Mouse (Mus musculus) MEL (cell line): ENCODE measurements at regions not wholly inside any gene's neighbourhood (a gene's known extent, or its start where the extent isn't known, plus 50 kb on each side); places are given as distances from the start of the nearest gene placed in this dataset.

ENCODE experiments used
- DNase-seq: peaks from one replicate; pipeline ENCODE4 v3.0.0; 2011; ENCODE audit warnings: low read depth, low spot score
- H3K27ac ChIP-seq: 2 replicates; pipeline ENCODE4 v1.5.1; 2012; ENCODE audit warnings: low read depth, mild to moderate bottlenecking, control low read depth, low read length, moderate library complexity; ENCODE audit not compliant: control insufficient read depth
- H3K27me3 ChIP-seq, 2 experiments: fragments of 150-350 bp in 1 of 2; sonication (generic) in 1 of 2; 2 replicates each; pipeline ENCODE4 v1.6.1; 2012; ENCODE audit warnings: low read length in 2 of 2, mild to moderate bottlenecking in 2 of 2, improper control_type of control experiment in 1 of 2, moderate library complexity in 1 of 2; ENCODE audit not compliant: insufficient read depth in 2 of 2, control insufficient read depth in 1 of 2
- H3K36me3 ChIP-seq, 2 experiments: 2 replicates each; pipeline ENCODE4 v1.6.1; 2012 to 2014; ENCODE audit warnings: low read length in 2 of 2, improper control_type of control experiment in 1 of 2, inconsistent platforms in 1 of 2, mild to moderate bottlenecking in 1 of 2; ENCODE audit not compliant: insufficient read depth in 2 of 2, control insufficient read depth in 1 of 2
- H3K4me1 ChIP-seq, 2 experiments: fragments of 150-350 bp in 1 of 2; sonication (generic) in 1 of 2; 2 replicates each; pipeline ENCODE4 v1.6.1; 2012; ENCODE audit warnings: low read length in 2 of 2, improper control_type of control experiment in 1 of 2, mild to moderate bottlenecking in 1 of 2; ENCODE audit not compliant: insufficient read depth in 2 of 2, control insufficient read depth in 1 of 2
- H3K4me3 ChIP-seq, 2 experiments: fragments of 150-350 bp in 1 of 2; sonication (generic) in 1 of 2; 2 replicates each; pipeline ENCODE4 v1.5.1; 2012; ENCODE audit warnings: low read depth in 2 of 2, low read length in 2 of 2, mild to moderate bottlenecking in 2 of 2, moderate library complexity in 2 of 2, control low read depth in 1 of 2, improper control_type of control experiment in 1 of 2; ENCODE audit not compliant: control insufficient read depth in 1 of 2, insufficient read depth in 1 of 2
- H3K79me2 ChIP-seq: 2 replicates; pipeline ENCODE4 v1.6.1; 2012; ENCODE audit warnings: mild to moderate bottlenecking, low read length, moderate library complexity; ENCODE audit not compliant: control insufficient read depth, poor library complexity, insufficient read depth
- H3K9ac ChIP-seq: 2 replicates; pipeline ENCODE4 v1.6.1; 2012; ENCODE audit warnings: low read depth, mild to moderate bottlenecking, control low read depth, low read length, moderate library complexity; ENCODE audit not compliant: control insufficient read depth, poor library complexity, severe bottlenecking
- H3K9me3 ChIP-seq: fragments of 150-350 bp; sonication (generic); replicated peaks from 2 replicates; pipeline ENCODE4 v1.6.1; 2012; ENCODE audit warnings: mild to moderate bottlenecking, low read length, improper control_type of control experiment, moderate library complexity; ENCODE audit not compliant: insufficient read depth
- BHLHE40 ChIP-seq: IDR thresholded peaks from 2 replicates; pipeline ENCODE4 v1.6.1; 2012; ENCODE audit warnings: low read depth, mild to moderate bottlenecking, inconsistent platforms, low read length, improper control_type of control experiment, borderline replicate concordance
- CHD1 ChIP-seq: IDR thresholded peaks from 2 replicates; pipeline ENCODE4 v1.6.1; 2012; ENCODE audit warnings: low read depth, mild to moderate bottlenecking, inconsistent platforms, low read length, improper control_type of control experiment
- ELF1 ChIP-seq: IDR thresholded peaks from 2 replicates; pipeline ENCODE4 v1.6.1; 2014; ENCODE audit warnings: low read depth, mild to moderate bottlenecking, inconsistent platforms, low read length, improper control_type of control experiment, moderate library complexity
- ETS1 ChIP-seq: IDR thresholded peaks from 2 replicates; pipeline ENCODE4 v1.6.1; 2012; ENCODE audit warnings: low read depth, mild to moderate bottlenecking, inconsistent platforms, low read length, improper control_type of control experiment, moderate library complexity
- GATA1 ChIP-seq: IDR thresholded peaks from 2 replicates; pipeline ENCODE4 v1.6.1; 2011; ENCODE audit warnings: low read depth, low read length, improper control_type of control experiment
- JUND ChIP-seq: IDR thresholded peaks from 2 replicates; pipeline ENCODE4 v1.6.1; 2011; ENCODE audit warnings: low read depth, mild to moderate bottlenecking, improper control_type of control experiment, low read length
- MAFK ChIP-seq: IDR thresholded peaks from 2 replicates; pipeline ENCODE4 v1.6.1; 2011; ENCODE audit warnings: low read depth, mild to moderate bottlenecking, low read length, improper control_type of control experiment, borderline replicate concordance
- MAZ ChIP-seq: IDR thresholded peaks from 2 replicates; pipeline ENCODE4 v1.6.1; 2012; ENCODE audit warnings: low read depth, mild to moderate bottlenecking, inconsistent platforms, low read length, improper control_type of control experiment
- MXI1 ChIP-seq: IDR thresholded peaks from 2 replicates; pipeline ENCODE4 v1.6.1; 2011; ENCODE audit warnings: mild to moderate bottlenecking, low read depth, low read length, improper control_type of control experiment
- MYB ChIP-seq: IDR thresholded peaks from 2 replicates; pipeline ENCODE4 v1.6.1; 2011; ENCODE audit warnings: mild to moderate bottlenecking, low read depth, low read length, improper control_type of control experiment
- NELFE ChIP-seq: IDR thresholded peaks from 2 replicates; pipeline ENCODE4 v1.6.1; 2011; ENCODE audit warnings: low read depth, low read length, improper control_type of control experiment
- NRF1 ChIP-seq: IDR thresholded peaks from 2 replicates; pipeline ENCODE4 v1.6.1; 2014; ENCODE audit warnings: low read depth, mild to moderate bottlenecking, inconsistent platforms, low read length, improper control_type of control experiment, moderate library complexity; ENCODE audit not compliant: poor library complexity, insufficient read depth, severe bottlenecking
- POLR2AphosphoS2 ChIP-seq: IDR thresholded peaks from 2 replicates; pipeline ENCODE4 v1.6.1; 2011; ENCODE audit warnings: low read length, improper control_type of control experiment
- RAD21 ChIP-seq: IDR thresholded peaks from 2 replicates; pipeline ENCODE4 v1.6.1; 2011; ENCODE audit warnings: mild to moderate bottlenecking, low read depth, low read length, improper control_type of control experiment
- RCOR1 ChIP-seq: IDR thresholded peaks from 2 replicates; pipeline ENCODE4 v1.6.1; 2012; ENCODE audit warnings: low read depth, mild to moderate bottlenecking, inconsistent platforms, low read length, improper control_type of control experiment
- SIN3A ChIP-seq: IDR thresholded peaks from 2 replicates; pipeline ENCODE4 v1.6.1; 2012; ENCODE audit warnings: low read length, improper control_type of control experiment, inconsistent platforms
- SMC3 ChIP-seq: IDR thresholded peaks from 2 replicates; pipeline ENCODE4 v1.6.1; 2011; ENCODE audit warnings: low read depth, low read length, improper control_type of control experiment
- TAL1 ChIP-seq: IDR thresholded peaks from 2 replicates; pipeline ENCODE4 v1.6.1; 2012; ENCODE audit warnings: mild to moderate bottlenecking, inconsistent platforms, low read length, moderate library complexity, mixed read lengths
- UBTF ChIP-seq: IDR thresholded peaks from 2 replicates; pipeline ENCODE4 v1.6.1; 2012; ENCODE audit warnings: low read depth, mild to moderate bottlenecking, inconsistent platforms, low read length, improper control_type of control experiment, moderate library complexity, borderline replicate concordance; ENCODE audit not compliant: insufficient read depth
- USF1 ChIP-seq: IDR thresholded peaks from 2 replicates; pipeline ENCODE4 v1.6.1; 2014; ENCODE audit warnings: low read depth, mild to moderate bottlenecking, inconsistent platforms, low read length, improper control_type of control experiment, moderate library complexity
- USF2 ChIP-seq, 2 experiments: IDR thresholded peaks; 2 replicates each; pipeline ENCODE4 v1.6.1; 2011 to 2012; ENCODE audit warnings: improper control_type of control experiment in 2 of 2, low read length in 2 of 2, borderline replicate concordance in 1 of 2, inconsistent platforms in 1 of 2, low read depth in 1 of 2, mild to moderate bottlenecking in 1 of 2; ENCODE audit not compliant: insufficient read depth in 1 of 2
- ZMIZ1 ChIP-seq: IDR thresholded peaks from 2 replicates; pipeline ENCODE4 v1.6.1; 2012; ENCODE audit warnings: low read depth, mild to moderate bottlenecking, inconsistent platforms, low read length, improper control_type of control experiment, moderate library complexity

GRCm38 (mm10) chr4:9005938-9006626, 767.2 kb upstream of the Car8 start:
- Histone ChIP-seq H3K79me2 (no peaks in the 10 kb centered on the region), H3K27ac (no peak overlapping the region), H3K9ac (no peak overlapping the region), H3K27me3 (no peaks in the 10 kb centered on the region), H3K36me3 (no peaks in the 10 kb centered on the region), H3K9me3 (no peaks in the 10 kb centered on the region), H3K4me1 (no peaks in the 10 kb centered on the region), H3K4me3 (no peak overlapping the region)
- TF ChIP-seq ETS1 = no peak
- TF ChIP-seq RCOR1 = no peak
- TF ChIP-seq MAZ = no peak
- no peak for TF ChIP-seq GATA1
- TF ChIP-seq ELF1 = no peak
- no peak for DNase-seq

- Histone ChIP-seq H3K4me1 (no peaks in the 10 kb centered on the region), H3K79me2 (no peaks in the 10 kb centered on the region), H3K9ac (no peak overlapping the region), H3K27ac (no peak overlapping the region), H3K36me3 (no peaks in the 10 kb centered on the region), H3K27me3 (no peaks in the 10 kb centered on the region), H3K9me3 (no peaks in the 10 kb centered on the region), H3K4me3 (no peak overlapping the region)
- DNase-seq = no peak
- no peak for TF ChIP-seq NRF1
- no peak for TF ChIP-seq NELFE
- no peak for TF ChIP-seq CHD1
- no peak for TF ChIP-seq UBTF
- no peak for TF ChIP-seq JUND
- no peak for TF ChIP-seq RAD21
- no peak for TF ChIP-seq BHLHE40
- TF ChIP-seq ZMIZ1 = no peak
- TF ChIP-seq MAFK = no peak
- TF ChIP-seq USF1 = no peak
- no peak for TF ChIP-seq SIN3A
- TF ChIP-seq MXI1 = no peak
- TF ChIP-seq TAL1 = no peak
- no peak for TF ChIP-seq ELF1
- TF ChIP-seq MAZ = no peak
- no peak for TF ChIP-seq MYB
- TF ChIP-seq USF2 (IDR thresholded peaks at IDR 0.05; ENCODE audit: borderline replicate concordance in 1 of 2, insufficient read depth in 1 of 2, low read depth in 1 of 2, low read length in 2 of 2) = no peak
- TF ChIP-seq POLR2AphosphoS2 = no peak
- TF ChIP-seq ETS1 = no peak
- no peak for TF ChIP-seq SMC3
Measured at GRCm38 (mm10) chr4:9003891-9004290, 765.0 kb upstream of the Car8 start.
